Mouse (Mus musculus): ENCODE data around the gene Gm20517. TPM values are rescaled to one million over a fixed set of nuclear protein-coding genes. Genes with fewer than 3 reads are reported as not detected.

The Gm20517 gene
- polyA plus RNA-seq, 1 experiment from 2014 or later = 1.3 TPM

- H3K9ac ChIP-seq (ENCODE audit: low read length) = no peak within 1 kb of the TSS
- H3K9me3 ChIP-seq (ENCODE audit: control insufficient read depth, low read length) = no peaks in the 10 kb centered on the region
- no peak within 1 kb of the TSS for H3K4me2 ChIP-seq (ENCODE audit: low read depth, severe bottlenecking)
- no peak within 1 kb of the TSS for H3K4me3 ChIP-seq (ENCODE audit: low read depth, low read length)
- 71% methylated on average over 11 of the region's 11 CpGs for WGBS
- no peaks in the 10 kb centered on the region for H3K36me3 ChIP-seq (ENCODE audit: control insufficient read depth, insufficient read depth, low read length)
- DNase-seq (ENCODE audit: low spot score) = no peak
- H3K27ac ChIP-seq (replicated peaks; ENCODE audit: low read depth, low read length) = no peak within 1 kb of the TSS
- no peak for ATAC-seq (ENCODE audit: insufficient number of reproducible peaks, low FRiP score, low TSS enrichment, low read depth)
- H3K27me3 ChIP-seq (ENCODE audit: control insufficient read depth, insufficient read depth, low read length) = no peaks in the 10 kb centered on the region
- no peaks in the 10 kb centered on the region for H3K4me1 ChIP-seq (ENCODE audit: control insufficient read depth, insufficient read depth, low read length)
Observed at GRCm38 (mm10) chr17:47726566-47726965, 115.2 kb downstream of the Gm20517 start, which contains the start of gene Pgc. Pgc (plus strand) TSS chr17:47726842.

GRCm38 (mm10) chr17:47730633-47731575 lies 119.5 kb downstream of the Gm20517 start:
- WGBS = 64% methylated on average over 24 of the region's 24 CpGs
- H3K4me1 ChIP-seq (ENCODE audit: control insufficient read depth, insufficient read depth, low read length) = no peaks in the 10 kb centered on the region
- H3K9me3 ChIP-seq (ENCODE audit: control insufficient read depth, low read length) = no peaks in the 10 kb centered on the region
- no peak overlapping the region for H3K4me2 ChIP-seq (ENCODE audit: low read depth, severe bottlenecking)
- no peak overlapping the region for H3K4me3 ChIP-seq (ENCODE audit: low read depth, low read length)
- H3K27ac ChIP-seq (replicated peaks; ENCODE audit: low read depth, low read length) = no peak overlapping the region
- no peak for DNase-seq (ENCODE audit: low spot score)
- no peak overlapping the region for H3K9ac ChIP-seq (ENCODE audit: low read length)
- H3K36me3 ChIP-seq (ENCODE audit: control insufficient read depth, insufficient read depth, low read length) = no peaks in the 10 kb centered on the region
- no peaks in the 10 kb centered on the region for H3K27me3 ChIP-seq (ENCODE audit: control insufficient read depth, insufficient read depth, low read length)
- no peak for ATAC-seq (ENCODE audit: insufficient number of reproducible peaks, low FRiP score, low TSS enrichment, low read depth)

Other genes with a start within 250 kb of the Gm20517 start
- gene Mrps10, start 242.7 kb upstream of the Gm20517 start, polyA plus RNA-seq (2014; fragmentation: Nextera tagmentation; extraction: Ambion mirVana) = 79.8 and 79.9 TPM in 2 replicates
- gene Guca1b, start 226.2 kb upstream of the Gm20517 start, polyA plus RNA-seq (2014; fragmentation: Nextera tagmentation; extraction: Ambion mirVana) = 0.25 and 0.51 TPM in 2 replicates
- gene Guca1a, start 211.0 kb upstream of the Gm20517 start, polyA plus RNA-seq (2014; fragmentation: Nextera tagmentation; extraction: Ambion mirVana) = 0.23 TPM in 1 of 2 replicates, not detected in the other
- 0.41 and 0.74 TPM in 2 replicates for gene AI661453, start 175.0 kb upstream of the Gm20517 start, polyA plus RNA-seq (2014; fragmentation: Nextera tagmentation; extraction: Ambion mirVana)
- gene 1700001C19Rik, start 174.2 kb upstream of the Gm20517 start, polyA plus RNA-seq (2014; fragmentation: Nextera tagmentation; extraction: Ambion mirVana) = 0.12 TPM in 1 of 2 replicates, not detected in the other
- gene Taf8, start 109.3 kb upstream of the Gm20517 start, polyA plus RNA-seq (2014; fragmentation: Nextera tagmentation; extraction: Ambion mirVana) = 30.4 and 33.7 TPM in 2 replicates
- gene Ccnd3, start 106.5 kb upstream of the Gm20517 start, polyA plus RNA-seq (2014; fragmentation: Nextera tagmentation; extraction: Ambion mirVana) = 345 and 350 TPM in 2 replicates
- 30.7 and 31.6 TPM in 2 replicates for gene Bysl, start 97 bp upstream of the Gm20517 start, polyA plus RNA-seq (2014; fragmentation: Nextera tagmentation; extraction: Ambion mirVana)
- gene Med20, start within 50 bp of the Gm20517 start, polyA plus RNA-seq (2014; fragmentation: Nextera tagmentation; extraction: Ambion mirVana) = 49.5 and 50.4 TPM in 2 replicates
- 4.7 and 6.7 TPM in 2 replicates for gene Usp49, start 19.1 kb downstream of the Gm20517 start, polyA plus RNA-seq (2014; fragmentation: Nextera tagmentation; extraction: Ambion mirVana)
- gene Tomm6, start 76.8 kb downstream of the Gm20517 start, polyA plus RNA-seq (2014; fragmentation: Nextera tagmentation; extraction: Ambion mirVana) = 404 and 441 TPM in 2 replicates
- 3.9 and 4.2 TPM in 2 replicates for gene Frs3, start 77.4 kb downstream of the Gm20517 start, polyA plus RNA-seq (2014; fragmentation: Nextera tagmentation; extraction: Ambion mirVana)
- 0.95 and 1.3 TPM in 2 replicates for gene Gm21981, start 82.9 kb downstream of the Gm20517 start, polyA plus RNA-seq (2014; fragmentation: Nextera tagmentation; extraction: Ambion mirVana)
- 1.8 and 2.6 TPM in 2 replicates for gene Prickle4, start 83.1 kb downstream of the Gm20517 start, polyA plus RNA-seq (2014; fragmentation: Nextera tagmentation; extraction: Ambion mirVana)
- gene Pgc, start 115.3 kb downstream of the Gm20517 start, polyA plus RNA-seq (2014; fragmentation: Nextera tagmentation; extraction: Ambion mirVana) = not detected in 2 replicates
- 3.7 and 5.6 TPM in 2 replicates for gene Tfeb, start 125.4 kb downstream of the Gm20517 start, polyA plus RNA-seq (2014; fragmentation: Nextera tagmentation; extraction: Ambion mirVana)
- 56.4 and 100.0 TPM in 2 replicates for gene Mdfi, start 223.1 kb downstream of the Gm20517 start, polyA plus RNA-seq (2014; fragmentation: Nextera tagmentation; extraction: Ambion mirVana)

Measured in limb, embryonic 11.5 days (tissue).